Mouse (Mus musculus): ENCODE data around the gene 4933428M09Rik.
"Not testable (repeated sequence)": the region's sequence is repeated elsewhere in the genome, so short reads cannot be mapped to it uniquely, and the experiment has no call there.

DNA sequence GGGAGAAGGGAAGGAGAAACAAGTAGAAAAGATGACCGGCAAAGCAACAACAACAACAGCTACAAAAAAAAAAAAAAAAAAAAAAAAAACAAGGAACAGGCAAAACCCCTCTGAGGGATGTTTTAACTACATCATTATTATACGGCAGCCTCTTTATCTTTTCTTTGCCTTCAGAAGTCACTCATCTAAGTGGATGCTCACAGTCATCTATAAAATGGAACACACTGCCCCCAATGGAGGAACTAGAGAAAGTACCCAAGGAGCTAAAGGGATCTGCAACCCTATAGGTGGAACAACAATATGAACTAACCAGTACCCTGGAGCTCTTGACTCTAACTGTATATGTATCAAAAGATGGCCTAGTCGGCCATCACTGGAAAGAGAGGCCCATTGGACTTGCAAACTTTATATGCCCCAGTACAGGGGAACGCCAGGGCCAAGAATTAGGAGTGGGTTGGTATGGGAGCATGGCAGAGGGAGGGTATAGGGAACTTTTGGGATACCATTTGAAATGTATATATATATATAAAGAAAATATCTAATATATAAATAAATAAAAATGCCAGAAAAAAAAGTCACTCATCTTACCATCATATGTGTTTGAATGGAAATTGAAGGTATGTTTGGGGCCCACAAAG is 30.3 kb downstream of the 4933428M09Rik start:
- TF ChIP-seq CTCF (IDR thresholded peaks at IDR 0.05; ENCODE audit: borderline replicate concordance, extremely low read depth, insufficient read depth, insufficient read length); POLR2A (IDR thresholded peaks at IDR 0.05; ENCODE audit: borderline replicate concordance, extremely low read depth, insufficient read depth, insufficient read length, poor library complexity, severe bottlenecking): not testable (repeated sequence)
